Mouse (Mus musculus): ENCODE results near the gene Stub1. TPM values are rescaled to one million over a fixed set of nuclear protein-coding genes. Genes with fewer than 3 reads are reported as not detected.
A peak's percentile ranks its signal among the peaks of the same experiment; 100 is the strongest.

Gene Stub1
- polyA plus RNA-seq, 1 experiment from 2014 or later: 353 TPM

DNA sequence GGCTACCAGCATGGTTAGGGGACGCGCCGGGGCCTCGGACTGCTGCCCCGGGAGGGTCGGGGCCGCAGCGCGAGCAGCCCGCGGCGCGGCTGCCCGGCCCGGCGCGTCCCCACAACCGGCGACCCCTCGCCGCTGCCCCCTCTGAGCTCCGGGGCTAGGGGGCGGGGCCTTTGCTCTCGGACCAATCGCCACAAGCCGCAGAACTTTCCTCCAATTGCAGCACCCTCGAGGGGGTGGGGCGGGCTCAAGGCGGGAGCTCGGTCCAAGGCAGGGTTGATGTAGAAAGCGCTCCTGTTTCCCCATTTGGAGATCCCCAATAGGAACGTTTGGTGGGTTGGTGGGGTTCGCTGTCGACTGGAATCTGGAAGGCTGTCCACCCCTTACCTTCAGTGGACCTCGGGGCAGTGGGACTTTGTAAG is 36.2 kb downstream of the Stub1 start, which contains the start of gene Metrn:
TSS of gene Metrn (minus strand) at position 186 of the 419 bp plus-strand sequence.
- DNase-seq (ENCODE audit: low spot score) (peak; percentile 95), ATAC-seq (ENCODE audit: insufficient number of reproducible peaks, low FRiP score, low TSS enrichment, low read depth) (peak; percentile 82; the same call in 1 of the 2 replicates)
- H3K36me3 ChIP-seq (ENCODE audit: control insufficient read depth, insufficient read depth, low read length): no peaks in the 10 kb centered on the region
- H3K4me2 ChIP-seq (ENCODE audit: low read depth, severe bottlenecking): peak within 1 kb of the TSS; percentile 99
- H3K4me3 ChIP-seq (ENCODE audit: low read depth, low read length): peak within 1 kb of the TSS; percentile 76
- WGBS: under 1% methylated on average over 34 of the region's 35 CpGs
- peak within 1 kb of the TSS; percentile 57 for H3K27ac ChIP-seq (replicated peaks; ENCODE audit: low read depth, low read length)
- no peaks in the 10 kb centered on the region for H3K27me3 ChIP-seq (ENCODE audit: control insufficient read depth, insufficient read depth, low read length)
- H3K4me1 ChIP-seq (ENCODE audit: control insufficient read depth, insufficient read depth, low read length): peaks cover 30% of the 10 kb centered on the region
- no peaks in the 10 kb centered on the region for H3K9me3 ChIP-seq (ENCODE audit: control insufficient read depth, low read length)
- peak within 1 kb of the TSS; percentile 79 for H3K9ac ChIP-seq (ENCODE audit: low read length)

DNA sequence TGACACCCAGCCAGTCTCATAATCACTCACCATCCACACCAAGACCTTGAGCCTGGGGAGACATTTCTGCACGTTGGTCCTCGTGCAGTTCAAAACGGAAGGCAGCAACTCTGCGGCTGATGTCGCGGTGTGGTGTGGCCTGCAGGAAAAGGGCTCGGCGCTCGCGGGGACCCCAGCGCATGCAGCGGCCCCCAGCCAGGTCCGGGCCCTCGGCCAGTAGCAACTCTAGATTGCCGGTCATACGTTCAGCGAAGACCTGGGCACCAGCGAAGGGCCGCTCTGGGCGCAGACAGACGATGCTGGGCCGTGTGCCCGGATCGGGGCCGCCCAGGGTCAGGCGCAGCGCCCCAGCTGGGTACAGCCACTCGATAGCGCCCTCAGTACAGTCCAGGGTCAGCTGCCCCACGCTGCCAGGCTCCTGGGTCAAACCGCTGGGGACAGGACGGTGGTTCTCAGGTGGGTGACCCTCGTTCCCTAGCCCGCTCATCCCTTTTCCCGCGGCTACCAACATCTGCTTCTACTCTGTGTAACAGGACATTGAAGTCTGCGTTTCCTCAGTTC is 36.9 kb downstream of the Stub1 start:
- Histone ChIP-seq H3K9ac (ENCODE audit: low read length) (peak overlapping the region; percentile 79), H3K4me3 (ENCODE audit: low read depth, low read length) (peak overlapping the region; percentile 76), H3K4me1 (ENCODE audit: control insufficient read depth, insufficient read depth, low read length) (peaks cover 33% of the 10 kb centered on the region), H3K4me2 (ENCODE audit: low read depth, severe bottlenecking) (peak overlapping the region; percentile 99), H3K27me3 (ENCODE audit: control insufficient read depth, insufficient read depth, low read length) (no peaks in the 10 kb centered on the region), H3K36me3 (ENCODE audit: control insufficient read depth, insufficient read depth, low read length) (no peaks in the 10 kb centered on the region), H3K9me3 (ENCODE audit: control insufficient read depth, low read length) (no peaks in the 10 kb centered on the region), H3K27ac (replicated peaks; ENCODE audit: low read depth, low read length) (peak overlapping the region; percentile 57)
- ATAC-seq (ENCODE audit: insufficient number of reproducible peaks, low FRiP score, low TSS enrichment, low read depth) (peak; percentile 26; the same call in 1 of the 2 replicates), DNase-seq (ENCODE audit: low spot score) (peak; percentile 52)
- WGBS: under 1% methylated on average over 37 of the region's 37 CpGs

DNA sequence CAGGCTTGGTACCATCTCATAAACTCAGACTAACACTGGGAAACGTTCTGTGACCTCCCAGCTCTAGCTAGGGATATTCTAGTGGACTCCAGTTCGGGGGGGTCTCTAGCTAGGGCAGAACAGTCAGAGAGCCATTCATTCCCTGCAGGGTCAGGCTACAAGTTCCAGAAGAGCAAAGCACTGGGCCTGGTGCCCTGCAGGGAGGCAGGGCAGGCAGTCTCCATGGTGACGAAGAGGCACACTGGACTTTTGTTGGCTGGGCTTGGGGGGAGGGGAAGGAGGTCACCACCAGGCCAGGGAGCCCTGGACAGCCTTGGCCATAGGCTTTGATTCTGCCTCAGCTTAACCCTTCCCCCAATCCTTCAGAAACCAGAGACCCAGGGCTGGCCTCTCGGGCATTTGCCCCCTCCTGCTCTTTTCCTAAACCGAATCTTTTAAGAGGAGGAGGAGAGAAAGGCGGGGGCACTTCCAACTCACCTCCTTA is 37.6 kb downstream of the Stub1 start, which contains the start of gene AC134908.4:
TSS of gene AC134908.4 (minus strand) at position 51 of the 484 bp plus-strand sequence.
- Histone ChIP-seq H3K27ac (replicated peaks; ENCODE audit: low read depth, low read length) (peak within 1 kb of the TSS; percentile 57), H3K36me3 (ENCODE audit: control insufficient read depth, insufficient read depth, low read length) (no peaks in the 10 kb centered on the region), H3K27me3 (ENCODE audit: control insufficient read depth, insufficient read depth, low read length) (no peaks in the 10 kb centered on the region), H3K9me3 (ENCODE audit: control insufficient read depth, low read length) (no peaks in the 10 kb centered on the region), H3K4me2 (ENCODE audit: low read depth, severe bottlenecking) (peak within 1 kb of the TSS; percentile 99), H3K9ac (ENCODE audit: low read length) (peak within 1 kb of the TSS; percentile 79), H3K4me3 (ENCODE audit: low read depth, low read length) (peak within 1 kb of the TSS; percentile 76), H3K4me1 (ENCODE audit: control insufficient read depth, insufficient read depth, low read length) (peaks cover 35% of the 10 kb centered on the region)
- ATAC-seq (ENCODE audit: insufficient number of reproducible peaks, low FRiP score, low TSS enrichment, low read depth) (peak; percentile 3; the same call in 1 of the 2 replicates), DNase-seq (ENCODE audit: low spot score) (peak; percentile 69)
- 6% methylated on average over 6 of the region's 6 CpGs for WGBS

DNA sequence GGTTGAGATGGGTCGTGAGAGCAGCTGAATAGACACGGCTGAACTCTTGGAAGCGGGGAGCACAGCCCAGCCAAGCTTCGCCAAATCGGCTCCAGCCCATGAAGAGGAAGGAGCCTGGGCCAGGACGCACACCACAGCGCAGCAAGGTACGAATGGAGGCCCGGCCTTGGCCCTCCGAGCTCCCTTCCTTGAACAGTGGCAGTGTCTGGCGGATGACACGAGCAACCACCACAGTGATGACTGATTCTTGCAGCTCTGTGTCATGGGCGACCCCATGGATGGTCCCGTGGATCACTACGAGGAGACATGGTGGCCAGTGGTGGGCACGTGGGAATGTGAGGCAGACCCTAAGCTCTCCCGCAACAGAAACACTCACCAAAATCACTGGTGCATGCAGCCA is 38.2 kb downstream of the Stub1 start:
- Histone ChIP-seq H3K4me1 (ENCODE audit: control insufficient read depth, insufficient read depth, low read length) (peaks cover 35% of the 10 kb centered on the region), H3K4me2 (ENCODE audit: low read depth, severe bottlenecking) (peak overlapping the region; percentile 99; the same call in 1 of the 2 replicates), H3K36me3 (ENCODE audit: control insufficient read depth, insufficient read depth, low read length) (no peaks in the 10 kb centered on the region), H3K27ac (replicated peaks; ENCODE audit: low read depth, low read length) (no peak overlapping the region), H3K9me3 (ENCODE audit: control insufficient read depth, low read length) (no peaks in the 10 kb centered on the region), H3K27me3 (ENCODE audit: control insufficient read depth, insufficient read depth, low read length) (no peaks in the 10 kb centered on the region), H3K9ac (ENCODE audit: low read length) (no peak overlapping the region), H3K4me3 (ENCODE audit: low read depth, low read length) (no peak overlapping the region)
- no peak for ATAC-seq (ENCODE audit: insufficient number of reproducible peaks, low FRiP score, low TSS enrichment, low read depth)
- 87% methylated on average over 17 of the region's 17 CpGs for WGBS
- DNase-seq (ENCODE audit: low spot score): no peak

DNA sequence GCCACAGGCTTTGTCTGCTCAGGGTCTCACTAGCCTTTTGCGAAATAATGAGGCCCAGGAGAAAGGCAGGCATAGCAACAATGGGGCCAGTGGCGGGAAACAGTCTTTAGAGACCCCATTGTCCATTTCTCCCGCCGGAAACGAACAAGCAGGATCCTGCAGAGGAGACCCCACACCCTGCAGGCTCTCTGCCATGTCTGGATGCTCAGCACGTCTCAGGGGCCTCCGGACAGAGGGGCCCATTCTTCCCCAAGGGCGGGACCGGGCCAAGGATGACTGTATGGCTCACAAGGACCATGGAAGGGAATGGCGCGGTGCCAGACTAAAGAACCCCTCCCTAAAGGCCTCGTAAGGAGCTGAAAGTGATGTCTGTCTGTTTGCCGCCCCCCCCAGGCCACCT is 39.0 kb downstream of the Stub1 start:
- Histone ChIP-seq H3K4me2 (ENCODE audit: low read depth, severe bottlenecking) (no peak overlapping the region), H3K9me3 (ENCODE audit: control insufficient read depth, low read length) (no peaks in the 10 kb centered on the region), H3K4me3 (ENCODE audit: low read depth, low read length) (no peak overlapping the region), H3K4me1 (ENCODE audit: control insufficient read depth, insufficient read depth, low read length) (peaks cover 35% of the 10 kb centered on the region), H3K27me3 (ENCODE audit: control insufficient read depth, insufficient read depth, low read length) (no peaks in the 10 kb centered on the region), H3K9ac (ENCODE audit: low read length) (no peak overlapping the region), H3K27ac (replicated peaks; ENCODE audit: low read depth, low read length) (no peak overlapping the region), H3K36me3 (ENCODE audit: control insufficient read depth, insufficient read depth, low read length) (0 out of 2 replicates have a peak, but pooled peaks cover 3% of the 10 kb centered on the region)
- no peak for DNase-seq (ENCODE audit: low spot score)
- 86% methylated on average over 13 of the region's 13 CpGs for WGBS
- ATAC-seq (ENCODE audit: insufficient number of reproducible peaks, low FRiP score, low TSS enrichment, low read depth): no peak

DNA sequence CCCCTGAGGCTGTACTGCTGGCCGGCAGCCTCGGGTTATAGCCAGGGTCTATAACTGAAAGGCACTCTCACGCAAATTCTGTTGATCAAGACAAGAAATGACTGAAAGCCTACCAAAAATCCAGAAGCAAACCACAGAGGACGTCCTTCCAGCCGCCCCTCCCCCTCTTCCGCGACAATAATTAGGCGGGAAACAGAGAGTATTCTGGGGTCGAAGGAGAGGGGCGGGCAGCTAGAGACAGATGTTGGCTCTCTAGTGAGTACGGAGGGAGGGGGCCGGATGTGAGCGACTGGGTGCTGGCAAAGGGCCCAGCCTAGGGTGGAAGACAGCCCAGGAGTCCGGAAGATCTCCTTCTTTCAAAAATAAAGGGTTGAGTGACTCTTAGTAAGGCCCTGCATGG is 40.6 kb downstream of the Stub1 start, which contains the start of gene Fam173a:
TSS of gene Fam173a (minus strand) at position 287 of the 400 bp plus-strand sequence.
- Histone ChIP-seq H3K4me2 (ENCODE audit: low read depth, severe bottlenecking) (peak within 1 kb of the TSS; percentile 90), H3K9me3 (ENCODE audit: control insufficient read depth, low read length) (no peaks in the 10 kb centered on the region), H3K27me3 (ENCODE audit: control insufficient read depth, insufficient read depth, low read length) (no peaks in the 10 kb centered on the region), H3K4me1 (ENCODE audit: control insufficient read depth, insufficient read depth, low read length) (peaks cover 34% of the 10 kb centered on the region), H3K36me3 (ENCODE audit: control insufficient read depth, insufficient read depth, low read length) (0 out of 2 replicates have a peak, but pooled peaks cover 10% of the 10 kb centered on the region), H3K9ac (ENCODE audit: low read length) (peak within 1 kb of the TSS; percentile 71), H3K4me3 (ENCODE audit: low read depth, low read length) (peak within 1 kb of the TSS; percentile 66), H3K27ac (replicated peaks; ENCODE audit: low read depth, low read length) (peak within 1 kb of the TSS; percentile 79)
- under 1% methylated on average over 14 of the region's 14 CpGs for WGBS
- peak; percentile 76 for DNase-seq (ENCODE audit: low spot score)
- no peak for ATAC-seq (ENCODE audit: insufficient number of reproducible peaks, low FRiP score, low TSS enrichment, low read depth)

DNA sequence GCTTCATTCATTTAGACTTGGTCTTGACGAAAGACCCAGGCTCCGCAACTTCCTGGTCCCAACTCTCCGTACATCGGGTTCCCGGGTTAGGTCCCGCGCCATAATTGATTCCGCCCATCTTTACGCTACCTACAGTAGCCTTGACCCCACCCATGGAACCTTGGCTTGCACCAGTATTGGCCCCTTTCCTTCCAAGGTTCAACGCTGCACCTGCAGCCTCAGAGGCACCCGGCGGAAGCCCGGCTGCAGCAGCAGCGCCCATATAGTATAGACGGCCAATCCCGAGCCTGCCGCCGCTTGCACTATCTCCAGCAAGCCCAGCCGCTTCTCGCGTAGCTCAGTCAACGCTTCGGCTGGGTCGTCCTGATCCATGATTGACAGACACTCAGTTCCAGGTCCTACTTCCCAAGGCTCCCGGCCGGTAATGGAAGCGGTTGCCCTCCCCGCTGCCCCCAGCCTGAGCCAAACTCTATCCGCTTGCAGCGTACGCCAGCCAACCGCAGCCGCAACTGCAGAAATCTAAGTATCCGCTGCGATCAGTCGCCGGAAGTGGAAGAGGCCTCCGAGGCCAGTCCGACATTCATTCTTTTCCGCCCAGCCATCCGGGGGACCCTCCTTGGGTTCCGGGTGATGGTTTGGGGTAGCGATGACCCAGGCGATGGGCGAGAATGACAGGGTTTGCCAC is 41.2 kb downstream of the Stub1 start:
- Histone ChIP-seq H3K27me3 (ENCODE audit: control insufficient read depth, insufficient read depth, low read length) (no peaks in the 10 kb centered on the region), H3K27ac (replicated peaks; ENCODE audit: low read depth, low read length) (peak overlapping the region; percentile 79), H3K36me3 (ENCODE audit: control insufficient read depth, insufficient read depth, low read length) (0 out of 2 replicates have a peak, but pooled peaks cover 11% of the 10 kb centered on the region), H3K9me3 (ENCODE audit: control insufficient read depth, low read length) (no peaks in the 10 kb centered on the region), H3K9ac (ENCODE audit: low read length) (peak overlapping the region; percentile 71), H3K4me3 (ENCODE audit: low read depth, low read length) (peak overlapping the region; percentile 66), H3K4me1 (ENCODE audit: control insufficient read depth, insufficient read depth, low read length) (peaks cover 30% of the 10 kb centered on the region), H3K4me2 (ENCODE audit: low read depth, severe bottlenecking) (peak overlapping the region; percentile 90)
- DNase-seq (ENCODE audit: low spot score) (peak; percentile 91), ATAC-seq (ENCODE audit: insufficient number of reproducible peaks, low FRiP score, low TSS enrichment, low read depth) (peak; percentile 26)
- under 1% methylated on average over 45 of the region's 45 CpGs for WGBS

DNA sequence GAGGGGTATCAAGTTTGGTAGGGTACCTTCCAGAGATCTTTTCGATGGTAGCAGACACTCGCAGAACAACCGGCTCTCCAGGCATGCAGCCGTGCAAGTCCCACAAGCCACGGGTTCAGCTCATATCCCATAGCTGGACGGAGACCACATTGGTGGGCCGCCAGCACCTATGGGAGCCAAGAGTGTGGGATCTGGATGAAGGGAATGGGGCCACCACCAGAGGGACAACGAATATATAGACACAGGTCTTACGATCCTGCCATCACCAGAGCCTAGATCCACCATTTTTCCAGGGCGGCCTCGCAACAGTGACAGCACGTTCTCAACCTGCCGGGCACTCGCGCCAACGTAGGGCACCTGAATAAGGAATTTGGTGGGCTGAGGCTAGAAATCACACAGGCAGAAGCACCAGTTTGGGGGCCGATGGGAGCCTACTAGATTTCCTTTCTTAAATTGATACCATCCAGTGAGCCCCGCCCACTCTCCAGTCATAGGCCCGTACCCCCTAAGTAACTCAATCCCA is 41.8 kb downstream of the Stub1 start:
- Histone ChIP-seq H3K36me3 (ENCODE audit: control insufficient read depth, insufficient read depth, low read length) (0 out of 2 replicates have a peak, but pooled peaks cover 11% of the 10 kb centered on the region), H3K4me2 (ENCODE audit: low read depth, severe bottlenecking) (peak overlapping the region; percentile 90), H3K27ac (replicated peaks; ENCODE audit: low read depth, low read length) (peak overlapping the region; percentile 79), H3K27me3 (ENCODE audit: control insufficient read depth, insufficient read depth, low read length) (no peaks in the 10 kb centered on the region), H3K4me1 (ENCODE audit: control insufficient read depth, insufficient read depth, low read length) (peaks cover 30% of the 10 kb centered on the region), H3K9me3 (ENCODE audit: control insufficient read depth, low read length) (no peaks in the 10 kb centered on the region), H3K4me3 (ENCODE audit: low read depth, low read length) (peak overlapping the region; percentile 66), H3K9ac (ENCODE audit: low read length) (peak overlapping the region; percentile 71)
- 32% methylated on average over 19 of the region's 19 CpGs for WGBS
- DNase-seq (ENCODE audit: low spot score) (no peak), ATAC-seq (ENCODE audit: insufficient number of reproducible peaks, low FRiP score, low TSS enrichment, low read depth) (peak; percentile 1; the same call in 1 of the 2 replicates)

All from limb, embryonic 11.5 days (tissue).